Mouse (Mus musculus) liver, embryonic 13.5 days (tissue): ENCODE measurements at regions not wholly inside any gene's neighbourhood (a gene's known extent, or its start where the extent isn't known, plus 50 kb on each side); places are given as distances from the start of the nearest gene placed in this dataset.

Experiments used
- ATAC-seq: fragments of 200-750 bp; cut with Nextera tagmentation; 2 replicates; pipeline ENCODE4 v1.8.0; 2017; ENCODE audit warnings: low read depth, mild to moderate bottlenecking, moderate number of reproducible peaks, moderate library complexity
- DNase-seq: peaks from one replicate; pipeline ENCODE4 v3.0.0; 2022
- H3K27ac ChIP-seq: fragments of 300-500 bp; sonication (generic); 2 replicates; pipeline ENCODE4 v1.5.1; 2015; ENCODE audit warnings: moderate library complexity, mild to moderate bottlenecking, inconsistent platforms
- H3K27me3 ChIP-seq: fragments of 300-500 bp; sonication (generic); 2 replicates; pipeline ENCODE4 v1.6.1; 2015; ENCODE audit warnings: mild to moderate bottlenecking, inconsistent platforms
- H3K36me3 ChIP-seq: fragments of 300-500 bp; sonication (generic); 2 replicates; pipeline ENCODE4 v1.6.1; 2015; ENCODE audit warnings: mild to moderate bottlenecking, inconsistent platforms
- H3K4me1 ChIP-seq: fragments of 300-500 bp; sonication (generic); replicated peaks from 2 replicates; pipeline ENCODE4 v1.6.1; 2015; ENCODE audit warnings: inconsistent platforms
- H3K4me2 ChIP-seq: fragments of 300-500 bp; sonication (generic); 2 replicates; pipeline ENCODE4 v1.6.1; 2015; ENCODE audit warnings: inconsistent platforms, mild to moderate bottlenecking, moderate library complexity
- H3K4me3 ChIP-seq: fragments of 300-500 bp; sonication (generic); replicated peaks from 2 replicates; pipeline ENCODE4 v1.5.1; 2015; ENCODE audit warnings: mild to moderate bottlenecking, inconsistent platforms
- H3K9ac ChIP-seq: fragments of 300-500 bp; sonication (generic); 2 replicates; pipeline ENCODE4 v1.6.1; 2015; ENCODE audit warnings: mild to moderate bottlenecking, inconsistent platforms
- H3K9me3 ChIP-seq: fragments of 300-500 bp; sonication (generic); replicated peaks from 2 replicates; pipeline ENCODE4 v1.6.1; 2016; ENCODE audit warnings: inconsistent platforms
- WGBS: fragments of 180-500 bp; shearing (Covaris S2); methylation state at CpG from one replicate; pipeline ENCODE4 v1.1.7; 2015; ENCODE audit not compliant: insufficient replicate concordance; 5-methylcytosine and 5-hydroxymethylcytosine counted together

- no peaks in the 10 kb centered on the region for H3K4me1 ChIP-seq
- no peaks in the 10 kb centered on the region for H3K27me3 ChIP-seq
- no peaks in the 10 kb centered on the region for H3K9me3 ChIP-seq
- WGBS = 69% methylated on average over 10 of the region's 10 CpGs
- ATAC-seq = no peak
- H3K36me3 ChIP-seq = no peaks in the 10 kb centered on the region
- no peak overlapping the region for H3K27ac ChIP-seq
- no peak overlapping the region for H3K9ac ChIP-seq
- no peak for DNase-seq
- H3K4me2 ChIP-seq = no peak overlapping the region
- H3K4me3 ChIP-seq = no peak overlapping the region
Observed at GRCm38 (mm10) chr14:24871392-24871998, 384.6 kb downstream of the Rps24 start.

- Histone ChIP-seq H3K9me3 (no peaks in the 10 kb centered on the region), H3K27ac (no peak overlapping the region), H3K4me3 (no peak overlapping the region), H3K9ac (no peak overlapping the region), H3K4me1 (no peaks in the 10 kb centered on the region), H3K4me2 (no peak overlapping the region), H3K36me3 (no peaks in the 10 kb centered on the region), H3K27me3 (no peaks in the 10 kb centered on the region)
- 32% methylated on average over 3 of the region's 3 CpGs for WGBS
- ATAC-seq (no peak), DNase-seq (no peak)
Observed at GRCm38 (mm10) chr14:24872931-24873330, 386.0 kb downstream of the Rps24 start.

GRCm38 (mm10) chr14:24873406-24873805, 386.5 kb downstream of the Rps24 start:
- H3K27ac ChIP-seq = no peak overlapping the region
- DNase-seq = no peak
- no peak overlapping the region for H3K4me2 ChIP-seq
- no peaks in the 10 kb centered on the region for H3K36me3 ChIP-seq
- no peaks in the 10 kb centered on the region for H3K27me3 ChIP-seq
- WGBS = 75% methylated on average over 3 of the region's 3 CpGs
- no peak for ATAC-seq
- H3K9me3 ChIP-seq = no peaks in the 10 kb centered on the region
- no peak overlapping the region for H3K4me3 ChIP-seq
- H3K9ac ChIP-seq = no peak overlapping the region
- no peaks in the 10 kb centered on the region for H3K4me1 ChIP-seq

GRCm38 (mm10) chr14:24874426-24875155, 387.7 kb downstream of the Rps24 start:
- Histone ChIP-seq H3K9me3 (no peaks in the 10 kb centered on the region), H3K4me2 (no peak overlapping the region), H3K9ac (no peak overlapping the region), H3K27ac (no peak overlapping the region), H3K27me3 (no peaks in the 10 kb centered on the region), H3K4me3 (no peak overlapping the region), H3K36me3 (no peaks in the 10 kb centered on the region), H3K4me1 (no peaks in the 10 kb centered on the region)
- DNase-seq = no peak
- no peak for ATAC-seq
- 58% methylated on average over 12 of the region's 12 CpGs for WGBS

GRCm38 (mm10) chr14:24875156-24875545, 388.2 kb downstream of the Rps24 start:
- no peaks in the 10 kb centered on the region for H3K4me1 ChIP-seq
- H3K9me3 ChIP-seq = no peaks in the 10 kb centered on the region
- WGBS = 68% methylated on average over 8 of the region's 8 CpGs
- H3K4me3 ChIP-seq = no peak overlapping the region
- no peak overlapping the region for H3K9ac ChIP-seq
- H3K27ac ChIP-seq = no peak overlapping the region
- no peak overlapping the region for H3K4me2 ChIP-seq
- no peak for DNase-seq
- no peaks in the 10 kb centered on the region for H3K27me3 ChIP-seq
- ATAC-seq = no peak
- no peaks in the 10 kb centered on the region for H3K36me3 ChIP-seq

GRCm38 (mm10) chr14:24875934-24876333, 389.0 kb downstream of the Rps24 start:
- no peaks in the 10 kb centered on the region for H3K9me3 ChIP-seq
- H3K4me2 ChIP-seq = no peak overlapping the region
- H3K9ac ChIP-seq = no peak overlapping the region
- H3K4me1 ChIP-seq = no peaks in the 10 kb centered on the region
- ATAC-seq (no peak), DNase-seq (no peak)
- 54% methylated on average over 6 of the region's 6 CpGs for WGBS
- H3K4me3 ChIP-seq = no peak overlapping the region
- no peaks in the 10 kb centered on the region for H3K36me3 ChIP-seq
- H3K27ac ChIP-seq = no peak overlapping the region
- no peaks in the 10 kb centered on the region for H3K27me3 ChIP-seq

- Histone ChIP-seq H3K9me3 (no peaks in the 10 kb centered on the region), H3K27me3 (no peaks in the 10 kb centered on the region), H3K4me2 (no peak overlapping the region), H3K36me3 (no peaks in the 10 kb centered on the region), H3K4me3 (no peak overlapping the region), H3K27ac (no peak overlapping the region), H3K9ac (no peak overlapping the region), H3K4me1 (no peaks in the 10 kb centered on the region)
- 70% methylated on average over 5 of the region's 5 CpGs for WGBS
- DNase-seq (no peak), ATAC-seq (no peak)
Observed at GRCm38 (mm10) chr14:24876508-24876907, 389.6 kb downstream of the Rps24 start.

GRCm38 (mm10) chr14:24877853-24878252, 390.9 kb downstream of the Rps24 start:
- Histone ChIP-seq H3K27me3 (no peaks in the 10 kb centered on the region), H3K4me1 (no peaks in the 10 kb centered on the region), H3K4me2 (no peak overlapping the region), H3K27ac (no peak overlapping the region), H3K9ac (no peak overlapping the region), H3K36me3 (no peaks in the 10 kb centered on the region), H3K4me3 (no peak overlapping the region), H3K9me3 (no peaks in the 10 kb centered on the region)
- DNase-seq (no peak), ATAC-seq (no peak)
- WGBS = 56% methylated on average over 3 of the region's 3 CpGs

GRCm38 (mm10) chr14:24886164-24886563, 399.2 kb downstream of the Rps24 start:
- DNase-seq = no peak
- WGBS = 35% methylated on average over 1 of the region's 1 CpGs
- no peak for ATAC-seq
- Histone ChIP-seq H3K4me2 (no peak overlapping the region), H3K4me3 (no peak overlapping the region), H3K9me3 (no peaks in the 10 kb centered on the region), H3K27me3 (no peaks in the 10 kb centered on the region), H3K4me1 (no peaks in the 10 kb centered on the region), H3K27ac (no peak overlapping the region), H3K9ac (no peak overlapping the region), H3K36me3 (no peaks in the 10 kb centered on the region)

- H3K27me3 ChIP-seq = no peaks in the 10 kb centered on the region
- no peak overlapping the region for H3K27ac ChIP-seq
- 58% methylated on average over 8 of the region's 8 CpGs for WGBS
- no peak overlapping the region for H3K4me3 ChIP-seq
- DNase-seq (no peak), ATAC-seq (no peak)
- no peak overlapping the region for H3K9ac ChIP-seq
- no peak overlapping the region for H3K4me2 ChIP-seq
- H3K4me1 ChIP-seq = no peaks in the 10 kb centered on the region
- no peaks in the 10 kb centered on the region for H3K36me3 ChIP-seq
- H3K9me3 ChIP-seq = no peaks in the 10 kb centered on the region
Observed at GRCm38 (mm10) chr14:24886896-24887421, 400.0 kb downstream of the Rps24 start.

- H3K27me3 ChIP-seq = no peaks in the 10 kb centered on the region
- no peak overlapping the region for H3K4me2 ChIP-seq
- no peak for ATAC-seq
- no peaks in the 10 kb centered on the region for H3K36me3 ChIP-seq
- H3K27ac ChIP-seq = no peak overlapping the region
- DNase-seq = no peak
- H3K4me3 ChIP-seq = no peak overlapping the region
- no peaks in the 10 kb centered on the region for H3K4me1 ChIP-seq
- H3K9me3 ChIP-seq = no peaks in the 10 kb centered on the region
- 55% methylated on average over 2 of the region's 2 CpGs for WGBS
- H3K9ac ChIP-seq = no peak overlapping the region
Observed at GRCm38 (mm10) chr14:24890856-24891255, 403.9 kb downstream of the Rps24 start.

GRCm38 (mm10) chr14:24895196-24895595, 408.3 kb downstream of the Rps24 start:
- Histone ChIP-seq H3K9me3 (no peaks in the 10 kb centered on the region), H3K4me3 (no peak overlapping the region), H3K4me2 (no peak overlapping the region), H3K27ac (no peak overlapping the region), H3K27me3 (no peaks in the 10 kb centered on the region), H3K36me3 (no peaks in the 10 kb centered on the region), H3K4me1 (no peaks in the 10 kb centered on the region), H3K9ac (no peak overlapping the region)
- 22% methylated on average over 1 of the region's 1 CpGs for WGBS
- DNase-seq (no peak), ATAC-seq (no peak)
